Mouse (Mus musculus): ENCODE measurements at regions not wholly inside any gene's neighbourhood (a gene's known extent, or its start where the extent isn't known, plus 50 kb on each side); places are given as distances from the start of the nearest gene placed in this dataset.

GRCm38 (mm10) chr13:47430409-47430808, 308.0 kb downstream of the Rnf144b start:
- dilution Hi-C loops (cut with MboI; ENCODE audit: extremely low pct_ligation_motif_present, extremely low pct_unique_long_range_greater_than_20kb, low sequenced_read_pairs) (no loop called here), in situ Hi-C loops (cut with MboI; ENCODE audit: low pct_ligation_motif_present, low pct_unique_long_range_greater_than_20kb, low sequenced_read_pairs) (no loop called here)
- H3K4me2 ChIP-seq (ENCODE audit: insufficient read depth, low read depth, poor library complexity, severe bottlenecking): no peak overlapping the region
- H3K27ac ChIP-seq (ENCODE audit: insufficient read depth, low read depth): no peak overlapping the region
- no peak overlapping the region for H3K4me3 ChIP-seq (replicated peaks in 1 of 3; ENCODE audit: low read depth in 2 of 3, low read length in 2 of 3, poor library complexity in 1 of 3)
- H3K36me3 ChIP-seq (replicated peaks in 1 of 2; ENCODE audit: control insufficient read depth in 1 of 2, insufficient read depth in 1 of 2, low read length in 1 of 2): no peaks in the 10 kb centered on the region
- peaks cover 60% of the 10 kb centered on the region for H3K9me3 ChIP-seq (replicated peaks; ENCODE audit: low read length)
- H3K79me2 ChIP-seq (replicated peaks; ENCODE audit: control insufficient read depth, extremely low read depth, insufficient read depth, poor library complexity, severe bottlenecking): no peaks in the 10 kb centered on the region
- H3K9ac ChIP-seq (ENCODE audit: insufficient read depth, low read depth): no peak overlapping the region
- TF ChIP-seq POLR2A (IDR thresholded peaks at IDR 0.05; ENCODE audit: low read depth, low read length): no peak
- TF ChIP-seq ETS1 (conservative IDR thresholded peaks at IDR 0.05; ENCODE audit: low read depth, low read length): no peak
- TF ChIP-seq USF1 (IDR thresholded peaks at IDR 0.05; ENCODE audit: low read depth, low read length): no peak
- TF ChIP-seq MYC (IDR thresholded peaks at IDR 0.05; ENCODE audit: low read depth, low read length): no peak
- no peak for TF ChIP-seq SMC3 (IDR thresholded peaks at IDR 0.05; ENCODE audit: low read depth, low read length)
- no peaks in the 10 kb centered on the region for H3K27me3 ChIP-seq (replicated peaks)
- no peak for DNase-seq (ENCODE audit: extremely low read depth)
- no peaks in the 10 kb centered on the region for H3K4me1 ChIP-seq (ENCODE audit: control insufficient read depth in 1 of 2, insufficient read depth in 2 of 2)

GRCm38 (mm10) chr13:47435631-47436030, 313.2 kb downstream of the Rnf144b start:
- no peak overlapping the region for H3K4me2 ChIP-seq (ENCODE audit: insufficient read depth, low read depth, poor library complexity, severe bottlenecking)
- H3K4me1 ChIP-seq (ENCODE audit: control insufficient read depth in 1 of 2, insufficient read depth in 2 of 2): no peaks in the 10 kb centered on the region
- dilution Hi-C loops (cut with MboI; ENCODE audit: extremely low pct_ligation_motif_present, extremely low pct_unique_long_range_greater_than_20kb, low sequenced_read_pairs): no loop called here
- no peak overlapping the region for H3K27ac ChIP-seq (ENCODE audit: insufficient read depth, low read depth)
- H3K79me2 ChIP-seq (replicated peaks; ENCODE audit: control insufficient read depth, extremely low read depth, insufficient read depth, poor library complexity, severe bottlenecking): no peaks in the 10 kb centered on the region
- H3K9ac ChIP-seq (ENCODE audit: insufficient read depth, low read depth): no peak overlapping the region
- in situ Hi-C loops (cut with MboI; ENCODE audit: low pct_ligation_motif_present, low pct_unique_long_range_greater_than_20kb, low sequenced_read_pairs): no loop called here
- H3K27me3 ChIP-seq (replicated peaks): no peaks in the 10 kb centered on the region
- H3K4me3 ChIP-seq (replicated peaks in 1 of 3; ENCODE audit: low read depth in 2 of 3, low read length in 2 of 3, poor library complexity in 1 of 3): no peak overlapping the region
- peaks cover 72% of the 10 kb centered on the region for H3K9me3 ChIP-seq (replicated peaks; ENCODE audit: low read length)
- H3K36me3 ChIP-seq (replicated peaks in 1 of 2; ENCODE audit: control insufficient read depth in 1 of 2, insufficient read depth in 1 of 2, low read length in 1 of 2): no peaks in the 10 kb centered on the region
- TF ChIP-seq ZC3H11A (IDR thresholded peaks at IDR 0.05; ENCODE audit: low read depth, low read length) (no peak), JUND (conservative IDR thresholded peaks at IDR 0.05; ENCODE audit: low read depth, low read length) (no peak), POLR2AphosphoS2 (IDR thresholded peaks at IDR 0.05; ENCODE audit: low read depth, low read length) (no peak), TCF12 (IDR thresholded peaks at IDR 0.05; ENCODE audit: low read depth, low read length) (no peak), NELFE (IDR thresholded peaks at IDR 0.05; ENCODE audit: low read depth, low read length) (no peak), KAT2A (IDR thresholded peaks at IDR 0.05; ENCODE audit: insufficient replicate concordance, low read length) (no peak), MEF2A (IDR thresholded peaks at IDR 0.05; ENCODE audit: borderline replicate concordance, low read depth, low read length) (no peak), UBTF (IDR thresholded peaks at IDR 0.05; ENCODE audit: low read depth, low read length) (no peak)
- no peak for DNase-seq (ENCODE audit: extremely low read depth)

- dilution Hi-C loops (cut with MboI; ENCODE audit: extremely low pct_ligation_motif_present, extremely low pct_unique_long_range_greater_than_20kb, low sequenced_read_pairs) (no loop called here), in situ Hi-C loops (cut with MboI; ENCODE audit: low pct_ligation_motif_present, low pct_unique_long_range_greater_than_20kb, low sequenced_read_pairs) (no loop called here)
- Histone ChIP-seq H3K4me3 (replicated peaks in 1 of 3; ENCODE audit: low read depth in 2 of 3, low read length in 2 of 3, poor library complexity in 1 of 3) (no peak overlapping the region), H3K9ac (ENCODE audit: insufficient read depth, low read depth) (no peak overlapping the region), H3K27ac (ENCODE audit: insufficient read depth, low read depth) (no peak overlapping the region), H3K36me3 (replicated peaks in 1 of 2; ENCODE audit: control insufficient read depth in 1 of 2, insufficient read depth in 1 of 2, low read length in 1 of 2) (no peaks in the 10 kb centered on the region), H3K4me2 (ENCODE audit: insufficient read depth, low read depth, poor library complexity, severe bottlenecking) (no peak overlapping the region), H3K9me3 (replicated peaks; ENCODE audit: low read length) (peaks cover 64% of the 10 kb centered on the region), H3K27me3 (replicated peaks) (no peaks in the 10 kb centered on the region), H3K79me2 (replicated peaks; ENCODE audit: control insufficient read depth, extremely low read depth, insufficient read depth, poor library complexity, severe bottlenecking) (no peaks in the 10 kb centered on the region), H3K4me1 (ENCODE audit: control insufficient read depth in 1 of 2, insufficient read depth in 2 of 2) (no peaks in the 10 kb centered on the region)
- TF ChIP-seq ETS1 (conservative IDR thresholded peaks at IDR 0.05; ENCODE audit: low read depth, low read length) (no peak), MAZ (IDR thresholded peaks at IDR 0.05; ENCODE audit: low read depth, low read length) (no peak), ZNF384 (IDR thresholded peaks at IDR 0.05; ENCODE audit: low read depth, low read length) (no peak), NRF1 (IDR thresholded peaks at IDR 0.05; ENCODE audit: low read depth, low read length) (no peak), MAX (IDR thresholded peaks at IDR 0.05; ENCODE audit: low read length) (no peak), POLR2AphosphoS2 (IDR thresholded peaks at IDR 0.05; ENCODE audit: low read depth, low read length) (no peak), MAFK (IDR thresholded peaks at IDR 0.05; ENCODE audit: insufficient replicate concordance, low read length) (no peak), PAX5 (IDR thresholded peaks at IDR 0.05; ENCODE audit: low read length) (no peak)
- DNase-seq (ENCODE audit: extremely low read depth): no peak
Observed at GRCm38 (mm10) chr13:47444876-47445275, 322.4 kb downstream of the Rnf144b start.
